Mouse (Mus musculus) cerebellum, adult 18-20 months (tissue): ENCODE measurements around the gene Nrxn3.

Source experiments
- DNase-seq, 2 experiments: peaks; one replicate each; pipeline ENCODE4 v3.0.0; 2021

Gene Nrxn3

GRCm38 (mm10) chr12:89836271-89836670 is 1113.6 kb downstream of the Nrxn3 start:
- DNase-seq = no peak

GRCm38 (mm10) chr12:89842861-89843260 is 1120.2 kb downstream of the Nrxn3 start:
- no peak for DNase-seq

- DNase-seq = peak; percentile 75 to 81
Measured at GRCm38 (mm10) chr12:89848116-89848515, 1125.4 kb downstream of the Nrxn3 start.

GRCm38 (mm10) chr12:89854355-89854754 is 1131.7 kb downstream of the Nrxn3 start:
- no peak for DNase-seq

DNA sequence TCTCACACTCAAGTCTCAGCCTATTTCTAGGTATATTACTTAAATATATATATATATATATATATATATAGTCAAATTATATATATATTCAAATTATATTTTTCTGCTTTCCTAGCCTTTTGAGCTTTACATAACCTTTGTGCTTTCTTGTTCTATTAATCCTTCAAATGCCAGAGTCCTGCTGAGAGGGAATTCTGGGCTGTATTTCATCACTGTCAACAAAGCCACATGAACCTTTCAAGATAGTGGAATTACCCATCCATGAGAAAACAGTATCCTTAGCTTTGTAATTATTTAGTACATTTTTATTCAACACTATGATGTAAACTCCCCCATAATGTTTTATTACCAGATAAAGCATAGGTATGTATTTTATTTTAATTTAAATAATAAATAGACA is 1144.4 kb downstream of the Nrxn3 start:
- peak in 1 of 2 experiments; percentile 37 for DNase-seq

DNA sequence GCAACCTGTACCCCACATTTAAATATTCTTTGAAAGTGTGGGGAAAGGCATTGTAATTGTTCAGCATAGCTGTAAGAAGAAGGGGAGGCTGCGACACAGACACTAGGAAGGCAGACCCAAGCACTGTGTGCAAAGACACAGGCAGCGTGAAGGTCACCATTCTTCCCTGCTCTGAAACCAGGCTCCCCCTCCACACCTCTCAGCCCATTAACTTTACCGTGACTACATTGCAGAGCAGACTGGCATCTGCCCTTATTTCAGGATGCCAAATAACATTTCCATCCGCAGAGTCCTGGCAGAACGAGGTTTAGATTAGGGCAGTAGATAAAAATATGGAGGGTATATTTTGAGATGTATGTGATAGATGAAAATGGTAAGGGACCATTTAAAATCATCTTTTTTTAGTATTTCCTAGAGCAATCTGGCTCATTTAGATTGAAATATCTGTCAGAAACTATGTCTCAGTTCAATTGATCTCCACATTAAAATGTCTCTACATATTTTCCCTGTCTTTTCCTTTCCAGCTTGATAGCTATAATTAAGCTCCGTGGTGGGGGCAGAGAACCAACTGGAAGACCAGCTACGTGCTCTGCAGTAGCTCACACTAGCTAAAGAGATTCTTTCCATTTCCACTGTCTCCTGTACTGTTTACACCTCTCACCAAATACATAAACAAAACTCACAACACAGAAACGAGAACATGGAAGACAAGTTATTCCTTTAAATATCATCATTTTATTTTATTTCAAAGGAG is 1160.1 kb downstream of the Nrxn3 start:
- DNase-seq = peak; percentile 51 to 57

DNA sequence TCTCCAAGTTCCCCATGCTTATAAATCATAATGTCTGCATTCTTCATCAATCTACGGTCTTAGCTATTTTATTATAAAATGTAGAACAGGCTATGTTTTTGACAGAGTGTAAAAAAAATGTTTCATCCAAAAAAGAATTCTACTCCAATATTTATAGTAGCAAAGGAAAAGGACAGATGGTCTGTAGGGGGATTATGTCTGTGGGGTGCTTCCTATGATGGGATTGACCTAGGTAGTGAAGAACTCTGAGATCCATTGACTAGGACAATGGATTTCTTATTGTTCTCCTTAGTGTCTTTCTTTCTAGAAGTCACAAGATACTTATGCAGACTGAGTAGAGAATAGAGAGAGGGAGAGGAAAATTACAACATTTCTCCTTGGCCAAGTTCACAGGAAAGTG is 1161.9 kb downstream of the Nrxn3 start:
- peak in 1 of 2 experiments; percentile 53 for DNase-seq

- DNase-seq = no peak
Measured at GRCm38 (mm10) chr12:89888647-89889046, 1166.0 kb downstream of the Nrxn3 start.

GRCm38 (mm10) chr12:89896901-89897300 is 1174.2 kb downstream of the Nrxn3 start:
- peak; percentile 46 to 53 for DNase-seq

GRCm38 (mm10) chr12:89909578-89909977 is 1186.9 kb downstream of the Nrxn3 start:
- DNase-seq = no peak

- DNase-seq = no peak
Measured at GRCm38 (mm10) chr12:89918138-89918829, 1195.6 kb downstream of the Nrxn3 start.

DNA sequence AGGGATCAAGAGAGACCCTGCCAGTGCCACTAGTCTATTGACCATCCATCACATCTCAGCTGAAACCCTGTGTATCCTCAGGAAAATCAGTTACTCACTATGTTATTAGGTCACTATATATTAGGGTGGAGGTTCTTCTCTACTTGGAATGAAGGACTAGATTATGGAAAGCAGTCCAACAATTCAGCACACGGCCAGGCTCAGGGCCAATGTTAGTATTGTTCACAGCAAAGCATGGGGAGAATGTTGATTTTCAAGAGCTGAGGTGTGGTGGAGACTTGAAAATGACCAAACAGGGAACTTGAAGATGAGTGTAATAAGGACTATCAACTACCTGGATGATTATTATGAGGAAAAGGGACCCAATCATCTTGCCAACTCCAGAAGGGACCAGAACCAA is 1209.7 kb downstream of the Nrxn3 start:
- DNase-seq = peak in 1 of 2 experiments; percentile 24

- peak in 1 of 2 experiments; percentile 23 for DNase-seq
Measured at GRCm38 (mm10) chr12:89933630-89934029, 1211.0 kb downstream of the Nrxn3 start.

DNA sequence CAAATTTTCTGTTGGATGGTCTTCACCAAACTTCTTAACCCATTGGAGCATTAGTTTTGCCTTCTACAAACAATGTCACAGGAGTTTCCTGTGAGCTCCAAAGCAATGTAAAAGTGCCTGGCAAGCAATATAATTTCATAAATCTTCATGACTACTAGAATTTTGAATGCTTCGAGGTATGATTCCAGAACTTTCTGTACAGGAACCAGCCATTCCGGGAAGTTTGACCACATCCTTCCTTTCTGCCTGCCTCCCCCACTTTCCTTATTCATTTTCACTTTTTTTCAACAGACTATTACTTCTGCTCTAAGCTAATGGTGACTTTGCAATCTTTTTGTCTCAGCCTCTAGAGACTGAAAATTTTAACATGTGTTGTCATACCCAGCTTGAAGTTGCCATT is 1218.1 kb downstream of the Nrxn3 start:
- DNase-seq = no peak

DNA sequence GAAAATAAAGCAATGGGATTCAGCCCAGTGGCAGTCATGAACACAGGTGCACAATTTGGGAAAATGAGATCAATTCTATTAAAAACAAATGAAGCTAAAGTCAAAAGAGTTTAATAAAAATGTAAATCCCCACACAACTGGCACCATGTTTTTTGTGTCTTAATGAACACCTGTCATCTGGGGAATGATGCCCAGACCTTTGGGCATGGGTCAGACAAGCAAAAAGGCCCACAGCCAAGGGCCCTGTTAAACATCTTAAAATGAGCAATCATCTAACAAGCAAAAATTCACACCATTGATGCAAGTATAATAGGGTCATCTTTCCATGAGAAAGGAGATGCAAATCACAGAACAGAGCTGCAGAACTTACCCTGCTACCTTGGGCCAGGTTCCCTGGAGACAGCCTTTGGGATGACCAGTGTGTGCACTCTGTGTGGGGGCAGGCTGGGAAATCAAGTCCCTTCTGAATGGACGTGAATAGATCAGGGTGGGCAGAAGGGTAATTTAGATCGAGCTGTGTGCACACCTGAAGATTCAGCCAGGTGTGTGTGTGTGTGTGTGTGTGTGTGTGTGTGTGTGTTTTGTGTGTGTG is 1223.3 kb downstream of the Nrxn3 start:
- DNase-seq = peak; percentile 36 to 41

DNA sequence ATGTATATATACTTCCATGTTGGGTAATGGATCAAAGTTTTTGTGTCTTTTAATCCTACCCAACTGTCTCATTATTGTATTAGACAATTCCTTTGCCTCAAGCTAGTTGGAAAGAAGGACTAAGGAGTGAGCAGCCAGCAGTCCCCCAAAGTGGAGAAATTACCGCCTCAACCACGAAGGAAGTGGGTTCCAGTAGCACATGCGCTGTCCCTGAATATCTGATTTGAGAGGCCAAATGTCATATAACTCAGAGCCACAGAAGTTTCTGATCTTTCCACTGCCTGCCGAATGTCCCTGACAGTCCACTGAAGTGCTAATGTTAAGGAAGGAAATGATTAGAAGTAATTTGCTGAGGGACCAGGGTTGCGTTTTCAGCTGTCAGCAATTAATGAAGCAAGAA is 1223.8 kb downstream of the Nrxn3 start:
- DNase-seq = no peak

DNA sequence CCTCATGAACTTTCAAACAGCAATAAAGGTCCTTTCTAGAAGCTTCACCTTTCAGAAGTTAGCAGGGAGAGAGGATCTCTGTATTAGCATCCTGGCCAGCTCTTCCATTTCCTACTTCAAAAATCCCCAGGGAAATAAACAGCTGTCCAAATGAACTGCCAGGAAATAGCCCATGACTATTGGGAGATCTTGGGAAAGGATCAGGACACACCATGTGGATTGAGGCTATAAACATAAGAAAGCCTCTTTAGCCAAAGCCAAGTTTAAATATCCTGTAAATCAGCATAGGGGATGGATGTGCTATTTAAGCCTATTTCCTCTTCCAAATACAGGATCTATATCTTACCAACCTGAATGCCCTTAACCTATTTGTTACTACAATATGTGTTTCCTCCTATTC is 1230.6 kb downstream of the Nrxn3 start:
- no peak for DNase-seq

DNA sequence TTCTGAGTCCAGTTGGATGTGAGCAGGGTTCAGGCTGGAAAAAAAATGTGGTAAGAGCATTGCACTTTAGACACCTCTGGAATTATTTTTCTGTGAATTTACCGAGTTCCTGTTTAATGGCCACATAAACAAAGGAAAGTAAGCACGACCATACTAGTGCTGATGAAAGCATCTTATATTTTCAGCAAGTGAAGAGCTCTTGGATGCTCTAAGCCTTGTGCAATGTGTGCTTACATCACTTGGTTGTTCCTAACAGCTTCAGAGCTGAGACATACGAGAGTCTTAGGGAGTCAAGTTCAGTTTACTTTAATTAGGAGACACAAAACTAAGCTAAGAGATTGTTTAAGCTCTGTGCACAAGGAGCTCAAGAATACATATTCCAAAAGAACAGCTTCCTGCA is 1231.0 kb downstream of the Nrxn3 start:
- DNase-seq = no peak

- peak; percentile 75 to 86 for DNase-seq
Measured at GRCm38 (mm10) chr12:89954441-89955070, 1231.9 kb downstream of the Nrxn3 start.

GRCm38 (mm10) chr12:89963073-89963472 is 1240.4 kb downstream of the Nrxn3 start:
- DNase-seq = no peak

GRCm38 (mm10) chr12:89976648-89977047 is 1254.0 kb downstream of the Nrxn3 start:
- DNase-seq = no peak

- DNase-seq = no peak
Measured at GRCm38 (mm10) chr12:89977479-89977878, 1254.8 kb downstream of the Nrxn3 start.

- DNase-seq = no peak
Measured at GRCm38 (mm10) chr12:89979190-89979589, 1256.5 kb downstream of the Nrxn3 start.
